Mouse (Mus musculus) c-Kit-positive CD71-negative TER-119-negative erythroid progenitor cells, embryonic 14.5 days (primary cell): ENCODE measurements around the gene Naif1.
A peak's percentile ranks its signal among the peaks of the same experiment; 100 is the strongest.

Source experiments
- DNase-seq: peaks from one replicate; pipeline ENCODE4 v3.0.0-alpha.2; 2013; ENCODE audit warnings: low read depth

Gene Naif1

DNA sequence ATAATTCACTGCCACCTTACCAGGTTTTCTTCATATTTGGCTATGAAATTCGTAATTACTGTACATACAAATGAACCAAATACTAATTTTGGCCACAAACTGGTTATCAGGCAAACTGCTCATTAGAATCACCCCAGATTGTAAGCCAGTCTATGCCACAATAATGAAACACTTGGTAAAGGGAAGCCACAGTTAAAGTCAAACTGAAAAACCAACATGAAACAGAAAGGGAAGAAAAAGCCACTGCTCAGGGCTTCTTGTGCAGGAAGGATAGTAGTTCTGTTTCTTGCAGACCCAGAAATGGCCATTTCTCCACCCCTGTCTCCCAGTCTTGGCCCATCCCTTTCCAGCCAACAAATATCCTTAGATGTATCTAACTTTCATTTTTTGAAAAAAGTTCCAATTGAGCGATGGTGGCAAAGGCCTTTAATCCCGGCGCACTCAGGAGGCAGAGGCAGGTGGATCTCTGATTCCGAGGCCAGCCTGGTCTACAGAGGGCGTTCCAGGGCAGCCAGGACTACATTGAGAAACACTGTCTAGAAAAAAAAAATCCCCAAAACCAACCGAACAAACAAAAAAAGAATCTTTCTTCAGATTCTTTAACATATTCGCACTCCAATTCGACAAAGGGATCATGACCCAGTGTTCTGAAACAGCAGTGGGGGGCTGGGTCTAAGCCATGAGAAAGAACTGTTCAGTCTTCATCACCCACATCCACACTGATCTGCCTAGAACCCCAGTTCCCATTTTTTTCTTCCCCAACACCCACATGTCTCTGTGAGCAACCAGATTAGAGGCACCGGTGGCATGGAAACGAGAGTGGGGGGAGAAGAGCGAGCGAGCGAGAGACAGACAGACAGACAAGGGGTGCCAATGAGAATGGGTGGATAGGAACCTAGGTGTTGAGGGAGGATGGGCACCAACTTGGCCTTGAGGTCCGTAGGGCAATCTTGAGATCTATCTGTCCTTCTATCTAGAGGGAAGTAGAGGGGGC lies at the start of gene Naif1:
Naif1 (plus strand) TSS at position 697 of the 994 bp plus-strand sequence.
- DNase-seq, result no peak

DNA sequence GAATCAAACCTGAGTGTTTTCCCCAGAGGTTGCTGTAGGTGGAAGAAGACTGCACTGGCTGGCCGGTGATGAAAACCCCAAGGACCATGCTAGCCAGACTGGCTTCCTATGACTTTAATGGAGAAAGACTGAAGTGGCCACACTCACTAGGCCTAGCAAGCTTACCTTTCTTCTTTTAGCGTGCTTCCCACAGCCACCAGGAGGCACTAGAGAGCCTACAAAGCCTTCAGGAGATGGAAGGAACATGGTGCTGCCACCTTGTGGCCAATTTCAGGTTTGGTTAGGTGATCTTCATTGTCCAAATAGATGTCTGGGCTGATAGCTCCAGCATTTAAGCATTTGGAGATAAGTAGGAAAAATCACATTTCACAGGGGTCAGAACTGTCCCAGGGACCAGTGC lies 45.6 kb upstream of the Naif1 start:
- peak; percentile 100 for DNase-seq

DNA sequence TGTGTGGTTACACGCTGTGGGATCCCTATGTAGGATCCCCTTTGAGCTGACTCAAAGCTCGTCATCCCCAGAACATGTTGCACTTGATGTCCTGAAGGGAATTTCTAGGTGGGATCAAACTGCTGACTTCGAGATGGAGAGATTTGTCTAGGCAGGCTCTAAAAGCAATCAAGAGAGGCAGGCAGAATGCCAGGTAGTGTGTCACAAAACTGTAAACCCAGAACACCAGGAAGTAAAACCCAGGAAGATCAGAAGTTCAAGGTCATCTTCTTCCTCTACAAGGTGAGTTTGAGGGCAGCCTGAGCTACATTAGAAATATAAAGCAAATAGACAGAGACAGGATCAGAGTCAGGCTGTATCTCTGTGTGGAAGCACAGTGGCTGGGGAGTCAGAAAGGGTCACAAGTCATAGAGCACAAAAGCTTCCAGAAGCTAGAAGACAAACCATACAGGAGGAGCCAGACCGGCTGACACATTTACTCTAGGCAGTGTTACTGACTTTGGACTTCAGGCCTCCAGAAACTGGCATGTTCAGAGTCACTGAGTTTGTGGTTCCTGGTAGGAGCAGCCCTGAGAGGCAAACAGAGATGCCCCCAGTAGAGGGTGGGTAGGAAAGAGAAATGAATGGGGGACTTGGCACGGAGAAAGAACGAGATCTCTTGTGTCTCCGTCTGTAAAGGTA lies 43.0 kb upstream of the Naif1 start:
- no peak for DNase-seq

DNA sequence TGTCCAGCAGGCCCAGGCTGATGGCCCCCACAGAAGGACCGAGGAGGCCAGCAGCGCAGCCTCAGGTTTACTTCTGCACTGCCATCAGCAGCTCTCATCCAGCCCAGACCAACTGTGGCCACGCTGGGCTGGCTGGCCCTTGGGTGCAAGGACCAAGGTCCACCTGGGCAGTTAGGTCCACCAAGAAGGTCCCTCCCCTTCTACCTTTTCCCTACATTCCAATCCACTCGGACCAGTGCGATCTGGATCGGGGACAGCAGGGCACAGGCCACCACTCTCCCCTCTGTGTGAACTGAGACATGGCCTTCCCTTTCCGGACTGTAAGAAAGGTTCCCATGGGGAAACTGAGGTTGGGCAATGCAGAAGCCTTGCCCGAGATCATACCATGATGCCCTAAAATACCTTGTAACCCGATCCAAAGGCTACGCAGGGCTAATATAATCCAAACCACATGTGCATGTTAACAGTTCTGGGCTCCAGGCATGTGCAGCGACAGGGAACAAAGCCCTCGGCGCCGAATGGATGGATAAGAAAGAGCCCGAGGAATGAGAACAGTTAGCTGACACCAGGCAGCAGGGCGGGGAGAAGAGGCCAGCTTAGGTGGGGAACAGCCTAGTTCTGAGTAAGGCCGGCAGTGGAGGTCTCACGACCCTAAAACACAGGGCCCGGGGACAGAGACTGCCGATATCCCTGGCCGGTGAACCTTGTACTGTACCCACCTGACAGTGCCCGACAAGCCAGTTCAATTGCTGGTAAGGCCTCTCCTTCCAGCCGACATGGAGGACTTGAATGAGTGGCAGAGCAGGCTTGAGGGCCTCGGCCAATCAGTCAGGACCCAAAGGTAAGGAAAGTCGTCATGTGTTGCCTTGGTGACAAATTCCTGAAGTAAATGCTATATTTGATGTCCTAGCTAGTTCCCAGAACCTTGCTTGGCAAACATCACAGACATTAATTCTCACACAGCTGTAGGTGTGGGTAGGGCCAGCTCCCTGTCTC lies 41.5 kb upstream of the Naif1 start:
- no peak for DNase-seq

DNA sequence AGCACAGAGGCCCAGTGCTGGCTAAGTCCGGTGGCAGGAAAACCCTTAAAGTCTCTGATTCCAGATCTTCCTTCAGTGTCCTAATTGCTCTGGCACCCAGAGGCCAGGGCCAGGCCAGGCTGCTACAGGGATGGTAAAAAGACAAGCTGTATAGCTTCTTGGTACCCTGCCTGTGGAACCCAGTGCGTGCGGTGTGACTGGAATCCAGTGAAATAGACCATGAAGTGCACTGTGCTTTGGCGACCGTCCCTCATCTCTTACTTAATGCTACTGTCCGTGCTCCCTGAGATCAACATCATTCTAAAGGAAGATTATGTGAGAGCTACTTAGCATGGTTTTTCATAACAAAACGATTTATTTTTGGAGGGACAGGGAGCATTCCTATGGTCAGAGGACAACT lies 38.9 kb upstream of the Naif1 start:
- DNase-seq, result no peak

DNA sequence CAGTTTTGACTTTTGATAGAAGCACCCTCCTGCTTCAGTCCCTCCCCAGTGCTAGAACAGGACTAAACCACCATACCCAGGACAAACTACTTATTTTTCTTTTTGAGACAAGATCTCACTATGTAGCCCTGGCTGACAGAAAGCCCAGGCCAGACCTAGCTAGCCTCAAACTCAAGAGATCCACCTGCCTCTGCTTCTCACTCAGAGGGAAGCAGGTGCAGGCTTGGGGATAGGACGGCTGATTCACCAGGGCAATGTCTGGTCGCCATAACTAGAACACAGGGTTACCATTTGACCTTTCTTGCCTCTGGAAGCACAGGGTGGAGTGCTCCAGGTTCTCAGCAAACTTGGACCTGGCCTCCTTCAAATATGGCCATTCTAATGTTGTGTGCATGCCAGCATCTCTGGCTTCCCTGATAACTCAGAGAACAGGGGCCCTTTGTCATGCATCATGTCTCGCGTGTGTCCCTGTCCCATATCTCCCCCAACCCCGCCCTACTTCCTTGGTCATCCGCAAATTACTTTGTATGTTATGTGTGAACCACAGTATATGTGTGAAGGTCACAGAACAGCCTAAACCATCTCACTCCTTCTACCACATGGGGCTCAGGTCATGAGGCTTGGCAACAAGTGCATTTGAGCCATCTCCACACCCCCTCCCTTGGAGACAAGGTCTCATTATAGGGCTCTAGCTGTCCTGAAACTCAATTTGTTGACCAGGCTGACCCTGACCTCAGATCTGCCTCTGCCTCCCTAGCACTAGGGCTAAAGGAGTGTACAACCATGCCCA lies 37.3 kb upstream of the Naif1 start:
- no peak for DNase-seq

DNA sequence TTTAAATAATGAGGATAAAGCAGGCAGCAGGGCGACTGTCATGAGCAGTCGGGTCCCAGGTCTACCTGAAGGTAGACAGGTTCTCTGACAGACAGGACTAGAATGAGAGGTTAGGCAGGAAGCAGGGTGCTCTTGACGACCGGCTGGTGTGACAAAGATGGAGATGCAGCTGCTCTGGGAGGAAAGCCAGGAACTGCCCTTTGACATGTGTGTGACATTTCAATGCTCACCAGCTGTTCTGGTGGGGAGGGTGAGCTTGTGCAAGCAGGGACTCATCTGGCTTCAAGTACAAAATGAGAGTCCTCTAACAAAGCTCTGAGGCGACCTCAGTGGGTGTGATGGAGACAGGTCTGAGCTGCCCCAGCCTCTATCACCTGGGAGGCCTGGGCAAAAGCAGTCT lies 36.3 kb upstream of the Naif1 start:
- DNase-seq, result no peak

DNA sequence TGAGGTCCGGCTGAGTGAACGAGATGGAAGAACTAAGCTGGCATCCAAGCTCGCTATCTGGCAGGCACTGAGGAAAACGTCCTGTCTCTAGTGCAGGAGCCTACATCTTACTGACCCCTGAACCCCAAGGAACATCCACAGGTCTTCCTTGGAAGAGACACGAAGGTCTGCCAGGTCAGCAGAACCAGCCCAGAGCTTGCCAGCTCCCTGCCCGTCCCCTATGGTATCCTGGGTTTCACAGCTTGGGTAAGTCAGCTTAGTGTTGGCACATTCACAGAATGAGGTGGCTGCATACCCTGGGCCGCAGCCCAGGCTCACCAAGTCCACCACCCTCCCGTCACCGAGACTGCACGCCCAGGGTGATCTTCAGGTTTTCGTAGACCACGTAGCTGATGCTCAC lies 34.5 kb upstream of the Naif1 start:
- DNase-seq, result no peak

DNA sequence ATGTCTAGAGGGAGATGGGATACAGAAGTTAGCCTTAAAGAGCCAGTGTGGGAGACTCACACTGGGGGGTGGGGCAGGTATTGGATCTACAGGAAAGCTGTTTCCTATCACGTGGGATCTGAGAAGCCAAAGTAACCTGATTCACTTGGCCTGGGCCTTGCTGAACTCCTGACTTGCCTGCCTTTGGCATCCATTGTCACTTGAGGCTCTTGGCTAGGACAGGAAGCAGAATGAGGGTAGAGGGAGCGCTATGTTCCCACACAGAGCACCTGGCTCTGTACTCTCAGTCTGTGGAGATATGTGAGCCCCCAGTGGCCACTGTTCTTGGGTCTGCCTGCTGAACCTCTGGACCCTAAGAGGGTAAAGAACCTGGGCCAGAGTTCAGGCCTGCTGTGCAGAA lies 33.7 kb upstream of the Naif1 start:
- no peak for DNase-seq

DNA sequence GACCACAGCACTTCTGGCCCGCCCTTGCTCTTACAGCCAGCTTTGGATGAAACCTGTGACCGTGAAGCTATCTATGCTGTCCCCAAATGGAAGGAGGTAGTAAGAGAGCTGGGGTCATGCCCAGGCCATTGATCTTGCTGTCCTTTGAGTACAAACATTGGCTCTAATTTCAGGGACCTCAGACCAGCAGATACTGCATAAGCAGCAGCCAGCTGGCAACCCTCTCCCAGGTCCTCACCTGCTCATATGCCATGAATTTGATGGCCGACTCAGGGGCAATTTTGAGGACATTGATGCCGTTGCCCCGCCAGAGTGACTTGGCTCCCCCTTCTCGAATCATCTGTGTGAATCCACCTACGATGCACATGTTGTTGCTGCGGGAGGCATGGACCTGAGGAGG lies 32.8 kb upstream of the Naif1 start:
- no peak for DNase-seq

DNA sequence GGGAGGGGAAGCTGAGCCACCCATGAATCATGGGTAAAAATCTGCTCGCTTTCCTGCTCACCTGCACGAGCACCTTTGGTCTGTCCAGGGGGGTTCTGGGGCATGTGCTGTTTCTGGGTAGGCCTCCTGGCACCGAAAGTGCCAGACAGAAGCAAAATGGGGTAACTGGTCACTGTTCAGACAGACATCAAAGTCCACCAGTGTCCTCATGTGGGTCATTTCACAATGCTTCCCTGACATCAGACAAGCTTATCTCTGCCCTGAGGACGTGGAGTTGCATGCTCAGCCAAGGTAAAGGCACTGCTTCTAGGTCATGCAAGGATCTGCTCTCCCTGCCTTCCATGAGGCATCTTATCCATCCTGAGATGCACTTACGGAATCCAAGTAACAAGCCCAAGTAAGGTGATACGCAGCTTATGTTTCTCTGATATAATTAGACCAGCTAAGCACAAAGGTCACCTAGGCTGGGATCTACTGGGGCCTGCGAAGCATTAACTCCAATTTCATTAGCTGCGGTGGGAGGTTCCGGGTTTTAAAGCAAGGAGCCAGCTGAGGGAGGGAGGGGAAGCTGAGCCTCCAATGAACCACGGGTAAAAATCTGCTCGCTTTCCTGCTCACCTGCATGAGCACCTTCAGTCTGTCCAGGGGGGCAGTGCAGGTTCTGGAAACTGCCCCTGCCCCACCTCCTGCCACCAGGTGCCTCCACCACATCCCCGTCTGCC lies 31.7 kb upstream of the Naif1 start:
- no peak for DNase-seq

DNA sequence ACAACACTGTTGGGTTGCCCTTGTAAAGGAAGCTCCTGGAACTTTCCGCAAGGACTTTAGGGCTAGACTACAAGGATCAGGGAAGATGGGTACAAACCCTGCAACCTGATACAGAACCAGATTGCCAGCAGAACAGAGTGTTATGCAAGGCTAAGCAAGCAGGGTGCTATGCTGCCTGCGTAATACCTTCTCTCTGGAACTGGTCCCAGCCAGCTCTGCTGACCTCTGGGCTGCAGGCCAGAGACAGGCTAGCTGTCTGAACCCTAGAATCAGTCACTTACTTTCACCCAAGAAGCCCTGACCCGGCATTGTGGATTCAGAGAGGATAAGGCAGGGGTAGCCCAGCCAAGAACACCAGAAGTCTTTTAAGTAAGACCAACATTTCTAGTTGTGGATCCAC lies 30.9 kb upstream of the Naif1 start:
- DNase-seq, result no peak

DNA sequence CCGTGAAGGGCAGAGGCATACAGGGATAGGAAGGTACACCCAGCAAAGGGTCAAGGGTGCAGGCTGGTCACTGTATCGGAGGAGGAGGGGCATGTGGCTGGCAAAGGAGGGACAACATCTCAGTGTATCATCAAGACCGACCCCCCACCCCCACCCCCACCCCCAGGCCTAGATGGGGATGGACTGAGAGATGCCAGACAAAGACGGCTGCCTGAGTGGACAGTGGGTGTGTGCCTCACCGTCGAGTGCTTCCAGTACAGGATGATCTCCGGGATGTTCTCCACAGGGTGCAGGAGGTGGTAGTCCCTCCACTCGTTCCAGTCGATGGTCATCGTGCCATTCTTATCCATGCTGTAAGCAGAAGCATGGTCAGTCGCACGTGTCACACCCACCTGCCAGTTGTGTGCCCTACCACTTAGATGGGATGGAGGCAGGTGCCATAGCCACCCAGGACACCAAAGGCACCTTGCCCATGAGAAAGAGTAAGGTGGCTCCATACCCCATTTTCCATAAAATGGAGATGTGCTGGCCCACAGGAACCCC lies 30.1 kb upstream of the Naif1 start:
- no peak for DNase-seq

DNA sequence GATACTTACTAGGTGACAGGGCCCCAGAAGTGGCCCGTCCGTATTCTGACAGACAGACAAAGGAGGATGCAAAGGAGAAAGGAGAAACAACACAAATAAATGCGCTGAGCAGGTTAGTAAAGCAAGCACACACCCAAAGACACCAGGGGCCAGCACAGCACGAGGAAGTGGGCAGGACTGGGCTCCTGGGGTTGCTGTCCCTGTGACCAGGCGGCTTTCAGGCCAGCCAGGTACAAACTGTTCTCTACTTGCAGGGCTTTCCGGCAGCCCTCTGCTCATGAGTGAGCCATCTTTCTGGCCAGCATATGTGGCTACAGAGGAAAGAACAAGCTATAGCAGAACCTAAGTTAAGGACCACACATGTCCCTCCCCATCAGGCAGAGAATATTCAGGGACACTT lies 29.6 kb upstream of the Naif1 start:
- no peak for DNase-seq

DNA sequence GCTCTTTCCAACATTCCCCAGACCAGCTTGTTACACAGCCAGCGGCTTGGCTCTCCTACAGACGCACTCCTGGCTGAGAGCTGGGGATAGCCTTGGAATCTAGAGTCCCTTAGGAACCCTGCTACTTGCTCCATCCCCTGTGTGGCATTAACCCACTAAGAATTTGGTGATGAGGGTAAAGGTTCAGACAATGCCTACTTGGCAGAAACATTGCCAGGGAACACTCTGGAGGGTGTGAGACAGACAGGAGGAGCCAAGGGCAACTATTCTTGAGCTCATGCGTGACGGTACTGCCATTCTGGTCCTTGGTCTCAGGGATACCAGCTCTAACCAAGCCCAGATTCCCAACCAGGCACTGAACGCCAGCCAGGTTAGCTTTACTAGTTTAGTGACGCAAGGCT lies 28.4 kb upstream of the Naif1 start:
- DNase-seq, result no peak

DNA sequence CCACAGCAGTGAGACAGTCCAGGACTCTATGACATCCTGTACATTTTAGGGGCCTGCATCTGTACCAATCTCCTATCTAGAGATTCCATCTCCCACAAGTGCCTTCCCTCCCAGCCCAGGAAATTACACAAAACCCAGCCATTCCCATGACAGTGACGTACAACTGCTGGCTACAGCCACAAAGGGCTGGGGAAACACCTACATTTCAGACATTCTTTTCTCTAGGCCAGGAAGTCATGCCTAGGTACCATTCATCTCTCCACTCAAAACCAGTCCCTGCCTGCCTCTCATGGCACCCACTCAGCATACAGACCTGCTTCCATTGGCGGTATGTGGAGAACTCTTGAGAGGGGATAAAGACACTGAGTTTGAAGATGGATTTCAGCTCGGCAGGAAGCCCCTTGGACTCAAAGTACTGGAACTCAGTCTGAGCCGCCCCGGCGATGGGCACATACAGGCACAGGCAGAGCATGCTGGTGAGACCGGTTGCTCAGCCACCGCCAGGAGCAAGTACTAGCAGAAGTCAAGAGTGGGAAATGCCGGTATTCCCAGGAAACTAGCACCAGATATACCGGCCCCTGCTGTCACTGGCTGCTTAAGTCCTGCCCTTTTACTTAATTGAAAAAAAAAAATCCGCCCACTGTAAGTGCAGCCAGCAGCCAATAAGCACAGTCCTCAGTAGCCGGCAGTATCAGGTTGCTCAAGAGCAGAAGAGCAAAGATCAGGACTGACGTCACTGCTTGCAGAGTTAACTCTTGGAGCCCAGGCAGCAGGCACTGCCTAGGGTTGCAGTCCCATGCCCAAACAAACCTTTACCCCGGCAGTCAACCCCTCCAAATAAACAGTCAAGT lies 26.6 kb upstream of the Naif1 start:
- peak; percentile 63 for DNase-seq

DNA sequence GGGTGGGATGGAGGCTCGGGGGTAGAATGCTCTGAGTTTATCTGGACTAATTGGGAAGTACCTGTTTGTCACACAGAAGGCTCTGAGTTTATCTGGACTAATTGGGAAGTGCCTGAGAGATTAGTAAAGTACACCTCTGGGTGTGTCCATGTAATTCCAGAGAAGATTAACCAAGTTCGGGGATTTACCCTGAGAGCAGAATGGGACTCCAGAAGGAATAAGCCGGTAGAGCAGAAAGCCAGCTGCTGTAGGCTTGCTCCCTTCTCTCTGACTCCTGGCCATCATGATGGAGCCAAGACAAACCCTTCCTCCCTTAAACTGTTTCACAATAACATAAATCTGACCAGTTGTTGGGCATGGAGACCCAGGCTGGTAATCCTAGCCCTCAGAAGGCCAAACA lies 25.5 kb upstream of the Naif1 start:
- DNase-seq, result no peak

DNA sequence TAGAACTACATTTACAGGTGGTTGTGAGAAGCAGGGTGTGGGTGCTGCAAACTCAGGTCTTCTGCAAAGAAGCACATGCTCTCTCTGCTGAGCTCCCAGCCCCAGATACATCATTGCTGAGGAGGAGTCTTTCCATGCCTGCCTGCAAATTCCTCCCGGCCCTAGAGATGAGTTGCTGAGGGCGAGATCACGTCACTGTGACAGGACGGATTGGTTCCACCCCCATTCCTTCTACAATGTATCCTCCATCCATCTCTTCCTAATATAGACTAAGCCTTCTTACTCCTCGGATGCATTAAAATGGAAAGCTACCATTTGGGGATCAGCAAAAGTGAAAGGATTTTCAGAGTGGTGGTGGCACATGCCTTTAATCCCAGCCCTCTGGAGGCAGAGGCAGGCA lies 24.7 kb upstream of the Naif1 start:
- DNase-seq, result no peak

DNA sequence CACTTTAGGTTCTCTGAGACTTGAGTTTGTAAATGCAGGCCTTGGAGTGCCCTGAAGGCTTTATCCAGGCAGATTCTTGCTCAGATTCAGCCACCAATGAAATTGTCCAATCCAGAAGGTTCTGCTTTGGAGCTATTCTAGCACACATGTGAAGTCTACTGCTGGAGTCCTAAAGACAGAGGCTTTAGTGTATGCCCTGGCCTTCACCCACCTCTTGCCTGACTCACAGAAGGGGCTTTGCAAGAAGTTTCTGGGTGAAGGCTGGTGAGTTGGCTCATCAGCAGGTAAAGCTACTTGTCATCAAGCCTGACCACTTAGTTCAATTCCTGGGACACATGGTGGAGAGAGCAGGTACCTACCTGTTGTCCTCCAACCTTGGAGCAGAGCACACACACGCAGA lies 24.1 kb upstream of the Naif1 start:
- DNase-seq, result no peak
